Mouse (Mus musculus) heart, embryonic 14.5 days (tissue): ENCODE measurements around the gene Zmynd8. TPM values are rescaled to one million over a fixed set of nuclear protein-coding genes. Genes with fewer than 3 reads are reported as not detected.

Experiments
- ATAC-seq: fragments of 200-750 bp; cut with Nextera tagmentation; 2 replicates; pipeline ENCODE4 v1.8.0; 2017; ENCODE audit warnings: low read depth, moderate TSS enrichment; ENCODE audit not compliant: insufficient number of reproducible peaks, insufficient read depth, low FRiP score
- H3K27ac ChIP-seq, 2 experiments: fragments of 200-500 bp in 1 of 2; fragments of 300-500 bp in 1 of 2; sonication (generic) in 1 of 2; replicated peaks in 1 of 2; 2 replicates each; pipeline ENCODE4 v1.5.1; 2012 to 2014; ENCODE audit warnings: low read depth in 2 of 2, low read length in 2 of 2, control low read depth in 1 of 2, mild to moderate bottlenecking in 1 of 2, mixed read lengths in 1 of 2; ENCODE audit not compliant: control insufficient read depth in 1 of 2, insufficient read depth in 1 of 2
- H3K27me3 ChIP-seq: fragments of 300-500 bp; sonication (generic); 2 replicates; pipeline ENCODE4 v1.6.1; 2014; ENCODE audit warnings: mild to moderate bottlenecking, low read length, control low read depth; ENCODE audit not compliant: control insufficient read depth, insufficient read depth
- H3K36me3 ChIP-seq: fragments of 300-500 bp; sonication (generic); 2 replicates; pipeline ENCODE4 v1.6.1; 2014; ENCODE audit warnings: mild to moderate bottlenecking, control low read depth, low read length, mixed read lengths; ENCODE audit not compliant: control insufficient read depth, insufficient read depth
- H3K4me1 ChIP-seq, 2 experiments: fragments of 200-500 bp in 1 of 2; fragments of 300-500 bp in 1 of 2; sonication (generic) in 1 of 2; 2 replicates each; pipeline ENCODE4 v1.6.1; 2012 to 2014; ENCODE audit warnings: low read length in 2 of 2, control low read depth in 1 of 2, mixed read lengths in 1 of 2; ENCODE audit not compliant: control insufficient read depth in 2 of 2, insufficient read depth in 2 of 2
- H3K4me2 ChIP-seq: fragments of 300-500 bp; sonication (generic); 2 replicates; pipeline ENCODE4 v1.6.1; 2014; ENCODE audit warnings: mild to moderate bottlenecking, low read length
- H3K4me3 ChIP-seq, 2 experiments: fragments of 200-500 bp in 1 of 2; fragments of 300-500 bp in 1 of 2; sonication (generic) in 1 of 2; 2 replicates each; pipeline ENCODE4 v1.5.1; 2012 to 2014; ENCODE audit warnings: low read length in 2 of 2, mild to moderate bottlenecking in 2 of 2, control low read depth in 1 of 2, low read depth in 1 of 2, moderate library complexity in 1 of 2; ENCODE audit not compliant: control insufficient read depth in 1 of 2, insufficient read depth in 1 of 2
- H3K9ac ChIP-seq: fragments of 300-500 bp; sonication (generic); 2 replicates; pipeline ENCODE4 v1.6.1; 2014; ENCODE audit warnings: mild to moderate bottlenecking, low read length
- H3K9me3 ChIP-seq: fragments of 300-500 bp; sonication (generic); 2 replicates; pipeline ENCODE4 v1.6.1; 2016; ENCODE audit warnings: low read length, control low read depth; ENCODE audit not compliant: control insufficient read depth
- whole genome bisulfite sequencing: fragments of 180-500 bp; shearing (Covaris S2); extraction: QIAGEN DNeasy Blood & Tissue Kit; methylation state at CpG from one replicate; pipeline ENCODE4 v1.1.7; 2014; 5-methylcytosine and 5-hydroxymethylcytosine counted together
- polyA plus RNA-seq: library from polyadenylated mRNA; unstranded; fragments of >200 nt; fragmentation: Nextera tagmentation; extraction: Ambion mirVana; gene quantifications from 2 replicates; pipeline ENCODE4 v1.2.1, GENCODE M21; 2014

The Zmynd8 gene
- polyA plus RNA-seq, 1 experiment from 2014 or later = 38.0 TPM

GRCm38 (mm10) chr2:165889266-165889665 is 9.6 kb downstream of the Zmynd8 start:
- Histone ChIP-seq H3K9ac (peak overlapping the region; percentile 79; the same call in 1 of the 2 replicates), H3K27ac (peak overlapping the region; percentile 87 to 99; a peak in 3 of 4 replicates), H3K36me3 (no peaks in the 10 kb centered on the region), H3K9me3 (no peaks in the 10 kb centered on the region), H3K4me1 (peaks cover 42 to 56% of the 10 kb centered on the region in 2 experiments), H3K4me3 (no peak overlapping the region), H3K4me2 (no peak overlapping the region), H3K27me3 (no peaks in the 10 kb centered on the region)
- 59% methylated on average over 7 of the region's 7 CpGs for WGBS
- ATAC-seq = no peak

GRCm38 (mm10) chr2:165888813-165889221 is 10.0 kb downstream of the Zmynd8 start:
- peaks cover 45 to 60% of the 10 kb centered on the region in 2 experiments for H3K4me1 ChIP-seq

GRCm38 (mm10) chr2:165888396-165888795 is 10.4 kb downstream of the Zmynd8 start:
- H3K9ac ChIP-seq = peak overlapping the region; percentile 79
- H3K9me3 ChIP-seq = no peaks in the 10 kb centered on the region
- H3K27ac ChIP-seq = peak overlapping the region; percentile 87 to 99
- 8% methylated on average over 13 of the region's 13 CpGs for WGBS
- ATAC-seq = peak; percentile 23; the same call in 1 of the 2 replicates
- H3K4me3 ChIP-seq = no peak overlapping the region
- no peaks in the 10 kb centered on the region for H3K27me3 ChIP-seq
- peak overlapping the region; percentile 34; the same call in 1 of the 2 replicates for H3K4me2 ChIP-seq
- no peaks in the 10 kb centered on the region for H3K36me3 ChIP-seq
- peaks cover 46 to 62% of the 10 kb centered on the region in 2 experiments for H3K4me1 ChIP-seq

More at GRCm38 (mm10) chr2:165888813-165889221, 10.0 kb downstream of the Zmynd8 start:
- H3K27ac ChIP-seq = peak overlapping the region; percentile 87 to 99
- peak overlapping the region; percentile 79 for H3K9ac ChIP-seq
- H3K9me3 ChIP-seq = no peaks in the 10 kb centered on the region
- H3K4me2 ChIP-seq = peak overlapping the region; percentile 34; the same call in 1 of the 2 replicates
- 11% methylated on average over 3 of the region's 3 CpGs for WGBS
- no peaks in the 10 kb centered on the region for H3K36me3 ChIP-seq
- ATAC-seq = no peak
- no peak overlapping the region for H3K4me3 ChIP-seq
- no peaks in the 10 kb centered on the region for H3K27me3 ChIP-seq

- WGBS = 8% methylated on average over 24 of the region's 25 CpGs
- Histone ChIP-seq H3K27ac (peak overlapping the region; percentile 99), H3K9me3 (no peaks in the 10 kb centered on the region), H3K4me1 (peaks cover 58 to 76% of the 10 kb centered on the region in 2 experiments), H3K4me2 (peak overlapping the region; percentile 42), H3K9ac (peak overlapping the region; percentile 79), H3K27me3 (no peaks in the 10 kb centered on the region), H3K36me3 (no peaks in the 10 kb centered on the region), H3K4me3 (no peak overlapping the region)
- no peak for ATAC-seq
Measured at GRCm38 (mm10) chr2:165886857-165887628, 11.8 kb downstream of the Zmynd8 start.

GRCm38 (mm10) chr2:165886482-165886856 is 12.3 kb downstream of the Zmynd8 start:
- 1% methylated on average over 3 of the region's 3 CpGs for WGBS
- H3K4me3 ChIP-seq = no peak overlapping the region
- H3K4me2 ChIP-seq = peak overlapping the region; percentile 42; the same call in 1 of the 2 replicates
- peaks cover 64 to 81% of the 10 kb centered on the region in 2 experiments for H3K4me1 ChIP-seq
- no peaks in the 10 kb centered on the region for H3K9me3 ChIP-seq
- no peaks in the 10 kb centered on the region for H3K36me3 ChIP-seq
- no peaks in the 10 kb centered on the region for H3K27me3 ChIP-seq
- peak overlapping the region; percentile 79 for H3K9ac ChIP-seq
- no peak for ATAC-seq
- H3K27ac ChIP-seq = peak overlapping the region; percentile 99

- H3K4me1 ChIP-seq = peaks cover 64 to 87% of the 10 kb centered on the region in 2 experiments
- H3K9ac ChIP-seq = peak overlapping the region; percentile 79
- WGBS = 42% methylated on average over 4 of the region's 4 CpGs
- peak overlapping the region; percentile 99 for H3K27ac ChIP-seq
- H3K4me2 ChIP-seq = 0 out of 2 replicates have a peak overlapping the region, but pooled peaks have one; percentile 42
- no peaks in the 10 kb centered on the region for H3K36me3 ChIP-seq
- H3K27me3 ChIP-seq = no peaks in the 10 kb centered on the region
- no peaks in the 10 kb centered on the region for H3K9me3 ChIP-seq
- no peak for ATAC-seq
- H3K4me3 ChIP-seq = no peak overlapping the region
Measured at GRCm38 (mm10) chr2:165885951-165886320, 12.9 kb downstream of the Zmynd8 start.

- 8% methylated on average over 13 of the region's 17 CpGs for WGBS
- Histone ChIP-seq H3K4me2 (peak overlapping the region; percentile 65), H3K9ac (peak overlapping the region; percentile 79), H3K27ac (peak overlapping the region; percentile 99), H3K27me3 (no peaks in the 10 kb centered on the region), H3K9me3 (no peaks in the 10 kb centered on the region), H3K4me1 (peaks cover 69 to 89% of the 10 kb centered on the region in 2 experiments), H3K4me3 (peak overlapping the region in 1 of 2 experiments; percentile 9; a peak in 1 of 4 replicates), H3K36me3 (no peaks in the 10 kb centered on the region; the same call in 1 of the 2 replicates)
- ATAC-seq = peak; percentile 26; the same call in 1 of the 2 replicates
Measured at GRCm38 (mm10) chr2:165885225-165885950, 13.4 kb downstream of the Zmynd8 start.
